Mouse (Mus musculus) WW6 (cell line): ENCODE measurements at regions not wholly inside any gene's neighbourhood (a gene's known extent, or its start where the extent isn't known, plus 50 kb on each side); places are given as distances from the start of the nearest gene placed in this dataset.

Source experiments
- DNase-seq: peaks from one replicate; pipeline ENCODE4 v3.0.0-alpha.2; 2013; ENCODE audit warnings: low read depth, low spot score

GRCm38 (mm10) chr2:173453569-173454405 is 68.6 kb upstream of the 1700021F07Rik start:
- no peak for DNase-seq

GRCm38 (mm10) chr2:173454741-173455140 is 67.6 kb upstream of the 1700021F07Rik start:
- no peak for DNase-seq

DNA sequence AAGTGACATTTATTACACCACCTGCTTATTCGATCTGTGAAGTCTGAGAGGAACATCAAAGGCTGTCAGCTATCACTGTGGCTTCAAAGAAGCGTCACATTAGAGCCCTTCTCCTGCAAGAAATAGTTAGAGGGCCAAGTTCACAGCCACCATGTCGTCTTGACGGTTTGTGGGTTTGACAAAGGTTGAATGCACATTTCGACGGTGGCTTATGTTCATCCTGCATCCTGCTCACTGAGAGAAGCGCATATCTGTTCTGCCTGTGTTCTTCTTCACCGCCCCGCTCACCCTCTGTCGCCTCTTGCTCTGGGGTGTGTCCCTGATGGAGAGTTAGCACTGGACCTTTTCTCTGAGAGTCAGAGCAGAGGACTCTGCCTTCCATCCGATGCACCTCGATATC is 67.2 kb upstream of the 1700021F07Rik start:
- DNase-seq = no peak

DNA sequence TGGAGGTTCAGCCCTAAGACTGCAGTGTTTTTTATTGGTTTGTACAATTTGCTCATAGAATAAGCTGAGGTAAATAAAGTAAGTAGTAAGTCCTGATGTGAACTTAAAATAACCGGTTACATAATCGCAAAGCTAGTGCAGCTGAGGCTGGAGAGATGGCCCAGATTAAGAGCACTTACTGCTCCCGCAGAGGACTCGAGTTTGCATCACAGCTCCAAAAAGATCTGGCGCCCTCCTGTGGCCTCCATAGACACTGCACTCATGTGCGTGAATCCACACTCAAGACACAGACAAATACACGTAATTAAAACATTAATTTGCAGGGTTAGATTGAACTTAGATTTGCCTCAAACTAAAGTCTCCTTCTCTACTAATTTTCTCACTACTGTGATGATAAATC is 66.3 kb upstream of the 1700021F07Rik start:
- no peak for DNase-seq

GRCm38 (mm10) chr2:173456924-173457623 is 65.3 kb upstream of the 1700021F07Rik start:
- no peak for DNase-seq

DNA sequence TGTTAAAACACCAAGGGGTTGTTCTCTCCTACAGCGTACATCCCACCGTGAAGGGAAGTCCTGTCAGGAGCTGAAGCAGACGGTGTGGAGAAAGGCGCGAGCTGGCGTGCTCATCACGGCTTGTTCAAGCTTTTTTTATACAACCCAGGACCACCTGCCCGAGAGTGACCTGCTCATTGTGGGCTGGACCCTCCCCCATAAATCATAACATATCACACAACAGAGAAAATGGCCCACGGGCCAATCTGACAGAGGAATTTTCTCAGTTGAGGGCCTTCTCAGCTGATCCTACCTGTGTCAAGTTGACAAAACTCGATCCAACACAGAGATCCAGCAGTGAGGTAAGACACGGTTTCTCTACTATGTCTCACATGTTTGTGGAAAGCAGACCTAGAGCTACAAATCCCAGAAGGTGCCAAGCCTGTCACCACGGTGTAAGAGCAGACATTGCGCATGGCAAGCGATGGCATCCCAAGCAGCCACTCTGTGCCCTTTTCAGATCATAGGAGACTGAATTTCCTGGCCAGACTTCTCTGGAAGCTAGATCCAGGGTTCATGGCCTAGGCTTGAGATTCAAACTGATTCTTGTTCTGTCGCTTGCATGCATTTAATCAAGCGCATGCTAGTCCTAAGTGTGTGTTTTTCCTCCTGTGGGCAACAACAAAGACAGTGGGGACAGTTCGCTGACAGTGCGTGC is 64.6 kb upstream of the 1700021F07Rik start:
- no peak for DNase-seq

- no peak for DNase-seq
These were observed 63.5 kb upstream of the 1700021F07Rik start for GRCm38 (mm10) chr2:173458861-173459260.

- DNase-seq = no peak
These were observed 59.1 kb upstream of the 1700021F07Rik start for GRCm38 (mm10) chr2:173463313-173463712.

DNA sequence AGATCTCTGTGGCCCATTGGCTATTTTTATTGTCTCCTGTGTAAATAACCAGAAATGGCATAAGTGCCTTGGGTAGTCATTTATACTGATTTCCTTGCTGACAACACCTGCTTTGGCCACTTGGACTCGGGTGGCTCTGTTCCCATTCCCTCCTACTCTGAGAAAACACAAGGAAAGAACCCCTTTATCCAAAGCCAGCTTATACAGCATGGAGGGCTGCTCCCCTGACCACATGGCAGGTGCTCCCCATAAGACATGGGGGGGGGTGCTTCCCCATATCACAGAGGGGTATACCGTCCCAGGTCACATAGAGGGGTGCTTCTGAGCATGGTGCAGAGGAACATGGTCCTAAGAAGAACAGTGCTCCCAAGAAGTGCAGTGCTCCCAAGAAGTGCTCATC is 57.8 kb upstream of the 1700021F07Rik start:
- DNase-seq = no peak

- no peak for DNase-seq
These were observed 57.3 kb upstream of the 1700021F07Rik start for GRCm38 (mm10) chr2:173465006-173465620.

- no peak for DNase-seq
These were observed 54.2 kb upstream of the 1700021F07Rik start for GRCm38 (mm10) chr2:173468136-173468535.

- DNase-seq = no peak
These were observed 52.6 kb upstream of the 1700021F07Rik start for GRCm38 (mm10) chr2:173469756-173470155.
